Mouse (Mus musculus) heart, embryonic 11.5 days (tissue): ENCODE measurements around the gene Fcor. TPM values are rescaled to one million over a fixed set of nuclear protein-coding genes. Genes with fewer than 3 reads are reported as not detected.

Experiments
- ATAC-seq: fragments of 200-750 bp; cut with Nextera tagmentation; replicated peaks from 2 replicates; pipeline ENCODE4 v1.8.0; 2017; ENCODE audit warnings: moderate library complexity; ENCODE audit not compliant: insufficient number of reproducible peaks, low FRiP score, low TSS enrichment
- H3K27ac ChIP-seq: fragments of 300-500 bp; sonication (generic); 2 replicates; pipeline ENCODE4 v1.5.1; 2014; ENCODE audit warnings: mild to moderate bottlenecking, low read depth, low read length
- H3K27me3 ChIP-seq: fragments of 300-500 bp; sonication (generic); 2 replicates; pipeline ENCODE4 v1.6.1; 2014; ENCODE audit warnings: mild to moderate bottlenecking, low read length, mixed read lengths; ENCODE audit not compliant: control insufficient read depth, insufficient read depth
- H3K36me3 ChIP-seq: fragments of 300-500 bp; sonication (generic); 2 replicates; pipeline ENCODE4 v1.6.1; 2014; ENCODE audit warnings: mild to moderate bottlenecking, low read length, moderate library complexity, mixed read lengths; ENCODE audit not compliant: control insufficient read depth, insufficient read depth
- H3K4me1 ChIP-seq: fragments of 300-500 bp; sonication (generic); 2 replicates; pipeline ENCODE4 v1.6.1; 2014; ENCODE audit warnings: low read length; ENCODE audit not compliant: control insufficient read depth, insufficient read depth
- H3K4me2 ChIP-seq: fragments of 300-500 bp; sonication (generic); 2 replicates; pipeline ENCODE4 v1.6.1; 2014; ENCODE audit warnings: mild to moderate bottlenecking, moderate library complexity
- H3K4me3 ChIP-seq: fragments of 300-500 bp; sonication (generic); 2 replicates; pipeline ENCODE4 v1.5.1; 2014; ENCODE audit warnings: low read depth, low read length
- H3K9ac ChIP-seq: fragments of 300-500 bp; sonication (generic); 2 replicates; pipeline ENCODE4 v1.6.1; 2014; ENCODE audit warnings: mild to moderate bottlenecking, low read depth, low read length, moderate library complexity
- H3K9me3 ChIP-seq: fragments of 300-500 bp; sonication (generic); replicated peaks from 2 replicates; pipeline ENCODE4 v1.6.1; 2016; ENCODE audit warnings: low read length; ENCODE audit not compliant: control insufficient read depth
- WGBS: fragments of 180-500 bp; shearing (Covaris S2); extraction: QIAGEN DNeasy Blood & Tissue Kit; methylation state at CpG from one replicate; pipeline ENCODE4 v1.1.7; 2014; ENCODE audit not compliant: insufficient replicate concordance; 5-methylcytosine and 5-hydroxymethylcytosine counted together
- polyA plus RNA-seq: library from polyadenylated mRNA; unstranded; fragments of >200 nt; fragmentation: Nextera tagmentation; extraction: Ambion mirVana; gene quantifications from 2 replicates; pipeline ENCODE4 v1.2.1, GENCODE M21; 2014

The Fcor gene
- polyA plus RNA-seq, 1 experiment from 2014 or later = 12.2 TPM

DNA sequence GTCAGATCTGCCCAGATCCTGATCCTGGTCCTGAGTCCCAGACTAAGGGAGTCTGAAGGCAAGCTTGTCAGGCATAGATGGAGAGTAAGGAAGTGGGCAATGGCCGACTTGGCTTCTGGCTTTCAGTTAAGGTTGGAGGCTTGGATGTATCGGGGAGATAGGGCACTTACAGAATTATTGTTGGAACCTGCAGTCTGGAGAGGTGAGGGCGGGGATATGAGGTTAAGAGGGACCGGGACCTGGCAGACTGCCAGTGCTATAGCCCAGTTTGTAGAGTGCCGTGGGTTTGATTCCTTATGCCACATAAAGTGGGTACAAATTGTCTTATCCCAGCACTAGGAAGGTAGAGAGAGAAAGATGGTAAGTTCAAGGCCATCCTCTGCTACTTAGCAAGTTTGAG lies 7.5 kb upstream of the Fcor start:
- Histone ChIP-seq H3K9ac (no peak overlapping the region), H3K27me3 (no peaks in the 10 kb centered on the region), H3K4me2 (no peak overlapping the region), H3K9me3 (no peaks in the 10 kb centered on the region), H3K4me1 (peaks cover 7% of the 10 kb centered on the region), H3K36me3 (peaks cover 8% of the 10 kb centered on the region), H3K4me3 (no peak overlapping the region), H3K27ac (no peak overlapping the region)
- no peak for ATAC-seq
- WGBS = 84% methylated on average over 5 of the region's 5 CpGs

GRCm38 (mm10) chr8:3679236-3679635 lies 7.1 kb upstream of the Fcor start:
- Histone ChIP-seq H3K36me3 (peaks cover 8% of the 10 kb centered on the region), H3K4me2 (no peak overlapping the region), H3K4me3 (no peak overlapping the region), H3K9ac (no peak overlapping the region), H3K27me3 (no peaks in the 10 kb centered on the region), H3K9me3 (no peaks in the 10 kb centered on the region), H3K27ac (no peak overlapping the region), H3K4me1 (peaks cover 7% of the 10 kb centered on the region)
- 93% methylated on average over 23 of the region's 23 CpGs for whole genome bisulfite sequencing
- no peak for ATAC-seq

DNA sequence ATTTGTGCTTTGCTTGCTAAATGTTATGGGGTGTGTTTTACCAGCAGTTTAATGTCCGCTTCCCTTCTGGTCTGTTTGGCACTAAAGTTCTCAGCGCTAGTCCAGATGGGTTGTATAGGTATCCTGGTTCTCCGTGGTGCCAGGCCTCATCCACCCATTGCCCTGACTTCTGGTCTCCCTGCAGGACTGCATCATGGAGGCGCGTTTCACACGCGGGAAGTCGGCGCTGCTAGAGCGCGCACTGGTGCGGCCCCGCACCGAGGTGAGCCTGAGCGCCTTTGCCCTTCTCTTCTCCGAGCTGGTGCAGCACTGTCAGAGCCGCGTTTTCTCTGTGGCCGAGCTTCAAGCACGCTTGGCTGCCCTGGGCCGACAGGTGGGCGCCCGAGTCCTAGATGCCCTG lies 6.7 kb upstream of the Fcor start:
- H3K27me3 ChIP-seq = no peaks in the 10 kb centered on the region
- 94% methylated on average over 23 of the region's 23 CpGs for WGBS
- no peak overlapping the region for H3K9ac ChIP-seq
- peaks cover 8% of the 10 kb centered on the region for H3K36me3 ChIP-seq
- H3K27ac ChIP-seq = no peak overlapping the region
- no peak for ATAC-seq
- no peaks in the 10 kb centered on the region for H3K9me3 ChIP-seq
- no peak overlapping the region for H3K4me3 ChIP-seq
- H3K4me2 ChIP-seq = no peak overlapping the region
- H3K4me1 ChIP-seq = peaks cover 7% of the 10 kb centered on the region

DNA sequence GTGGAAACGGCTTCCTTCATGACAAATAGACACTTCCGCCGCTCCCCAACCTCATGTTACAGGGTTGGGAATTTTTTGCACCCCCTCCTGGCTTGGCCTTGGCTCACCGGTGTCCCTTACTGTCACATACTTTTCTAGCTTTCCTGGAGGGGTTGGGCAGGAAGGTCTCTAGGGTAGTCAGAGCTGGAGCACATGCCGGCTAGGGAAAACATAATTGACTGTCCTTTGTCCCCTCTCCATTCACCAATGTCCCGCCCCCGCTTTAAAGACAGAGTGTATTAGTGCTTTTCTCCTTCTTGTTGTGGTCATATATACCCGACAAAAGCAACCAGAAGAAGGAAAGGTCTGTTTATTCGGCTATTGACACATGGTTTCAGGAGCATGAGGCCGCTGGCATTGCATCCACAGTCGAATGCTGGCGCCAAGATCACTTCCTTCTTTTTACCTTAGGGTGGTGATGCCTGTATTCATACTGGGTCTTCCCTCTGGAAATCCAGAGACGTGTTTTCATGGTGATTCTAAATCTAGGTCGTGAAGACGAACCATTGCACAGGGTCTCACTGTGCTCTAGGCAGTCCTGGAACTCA lies 4.9 kb upstream of the Fcor start:
- H3K27ac ChIP-seq = peak overlapping the region; percentile 89
- WGBS = 6% methylated on average over 15 of the region's 15 CpGs
- peak overlapping the region; percentile 82 for H3K4me3 ChIP-seq
- peak overlapping the region; percentile 95 for H3K9ac ChIP-seq
- no peak for ATAC-seq
- peaks cover 8% of the 10 kb centered on the region for H3K36me3 ChIP-seq
- H3K4me2 ChIP-seq = peak overlapping the region; percentile 90
- H3K9me3 ChIP-seq = no peaks in the 10 kb centered on the region
- no peaks in the 10 kb centered on the region for H3K27me3 ChIP-seq
- peaks cover 7% of the 10 kb centered on the region for H3K4me1 ChIP-seq

DNA sequence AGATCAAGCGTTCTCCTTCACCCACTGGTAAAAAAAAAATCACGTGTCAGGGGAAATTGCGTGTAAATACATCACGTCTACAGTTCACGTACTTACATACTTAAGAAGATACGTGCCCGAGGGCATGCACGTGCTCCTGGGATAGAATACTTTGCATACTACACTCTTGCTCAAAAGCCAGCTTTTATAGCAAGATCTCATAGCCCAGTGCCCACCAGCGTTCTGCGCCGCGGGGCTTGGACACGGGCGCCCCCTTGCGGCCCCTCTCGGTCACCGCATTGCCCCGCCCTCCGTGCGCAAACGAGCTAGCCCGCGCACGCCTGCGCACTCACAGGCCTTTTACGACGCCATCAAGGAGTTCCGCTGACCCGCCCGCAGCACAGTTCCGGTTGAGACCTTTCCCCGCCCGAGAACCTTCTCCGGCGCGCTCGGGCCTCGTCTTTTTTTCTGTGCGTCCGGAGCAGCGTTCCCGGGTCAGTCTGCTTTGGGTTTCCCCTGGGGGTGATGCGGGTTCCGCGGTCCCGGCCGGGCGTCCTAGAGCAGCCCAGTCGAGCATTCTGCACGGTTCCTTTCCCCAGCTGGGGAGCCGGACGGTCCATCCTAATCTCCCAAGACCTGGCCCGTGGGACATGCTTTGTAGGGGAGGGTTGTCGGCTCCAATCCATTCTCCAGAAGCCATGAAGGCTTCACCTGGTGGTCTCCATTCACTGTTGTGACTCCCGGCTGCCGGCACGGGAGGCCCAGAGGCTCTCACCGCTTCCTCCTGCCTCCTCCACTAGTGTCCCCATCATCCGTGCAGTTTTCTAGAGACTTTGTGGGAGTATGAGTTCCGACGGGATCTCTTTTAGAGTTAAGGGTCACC lies 4.2 kb upstream of the Fcor start, which contains the start of gene Trappc5:
TSS of gene Trappc5 (plus strand) at position 169 of the 862 bp plus-strand sequence.
- H3K4me3 ChIP-seq = peak within 1 kb of the TSS; percentile 82
- H3K27me3 ChIP-seq = no peaks in the 10 kb centered on the region
- ATAC-seq = peak; percentile 85
- H3K4me2 ChIP-seq = peak within 1 kb of the TSS; percentile 90
- WGBS = 2% methylated on average over 61 of the region's 61 CpGs
- H3K36me3 ChIP-seq = peaks cover 8% of the 10 kb centered on the region
- peak within 1 kb of the TSS; percentile 89 for H3K27ac ChIP-seq
- H3K4me1 ChIP-seq = peaks cover 7% of the 10 kb centered on the region
- no peaks in the 10 kb centered on the region for H3K9me3 ChIP-seq
- H3K9ac ChIP-seq = peak within 1 kb of the TSS; percentile 95

DNA sequence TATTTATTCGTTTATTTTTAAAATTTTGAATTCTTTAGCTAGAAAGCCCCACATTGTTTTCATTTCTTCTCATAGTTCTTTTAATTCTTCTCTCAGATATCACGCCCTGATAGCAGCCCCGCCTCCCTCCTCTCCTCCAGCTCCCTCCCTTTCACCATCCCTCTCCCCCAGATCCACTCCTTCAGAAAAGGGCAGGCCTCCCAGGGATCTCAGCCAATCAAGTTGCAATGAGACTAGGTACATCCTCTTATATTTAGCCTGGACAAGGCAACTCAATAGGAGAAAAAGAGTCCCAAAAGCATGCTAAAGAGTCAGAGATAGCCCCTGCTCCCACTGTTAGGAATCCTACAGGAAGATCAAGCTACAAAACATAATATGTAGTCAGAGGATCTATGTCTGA lies 2.5 kb upstream of the Fcor start:
- Histone ChIP-seq H3K4me2 (no peak overlapping the region), H3K36me3 (peaks cover 6% of the 10 kb centered on the region), H3K4me1 (peaks cover 7% of the 10 kb centered on the region), H3K9me3 (no peaks in the 10 kb centered on the region), H3K27me3 (no peaks in the 10 kb centered on the region), H3K4me3 (no peak overlapping the region), H3K27ac (no peak overlapping the region), H3K9ac (no peak overlapping the region)
- no peak for ATAC-seq
- 54% methylated on average over 3 of the region's 3 CpGs for WGBS

- H3K4me2 ChIP-seq = no peak overlapping the region
- H3K9me3 ChIP-seq = no peaks in the 10 kb centered on the region
- ATAC-seq = no peak
- 73% methylated on average over 2 of the region's 2 CpGs for WGBS
- no peak overlapping the region for H3K4me3 ChIP-seq
- H3K27me3 ChIP-seq = no peaks in the 10 kb centered on the region
- H3K36me3 ChIP-seq = no peaks in the 10 kb centered on the region
- no peaks in the 10 kb centered on the region; the same call in 1 of the 2 replicates for H3K4me1 ChIP-seq
- no peak overlapping the region for H3K9ac ChIP-seq
- H3K27ac ChIP-seq = no peak overlapping the region
Measured at GRCm38 (mm10) chr8:3670388-3670787, 1.8 kb downstream of the Fcor start.

- no peak within 1 kb of the TSS for H3K27ac ChIP-seq
- no peaks in the 10 kb centered on the region for H3K9me3 ChIP-seq
- no peaks in the 10 kb centered on the region for H3K4me1 ChIP-seq
- no peaks in the 10 kb centered on the region for H3K27me3 ChIP-seq
- H3K36me3 ChIP-seq = no peaks in the 10 kb centered on the region
- H3K4me3 ChIP-seq = no peak within 1 kb of the TSS
- no peak within 1 kb of the TSS for H3K4me2 ChIP-seq
- WGBS = 74% methylated on average over 6 of the region's 6 CpGs
- no peak within 1 kb of the TSS for H3K9ac ChIP-seq
- ATAC-seq = no peak
Measured at GRCm38 (mm10) chr8:3665507-3665906, 6.7 kb downstream of the Fcor start, which contains the start of gene Mcemp1. TSS of gene Mcemp1 (plus strand) at chr8:3665754.
